Mouse (Mus musculus) gastrocnemius, postnatal 14 days (tissue): ENCODE measurements around the gene Frzb. TPM values are rescaled to one million over a fixed set of nuclear protein-coding genes. Genes with fewer than 3 reads are reported as not detected.

Experiments
- DNase-seq: peaks from one replicate; pipeline ENCODE4 v3.0.0; 2021; ENCODE audit warnings: mixed read lengths
- intact Hi-C: fragments of 180-260 bp; cut with DNase I; formaldehyde crosslinking; loops from one replicate; pipeline ENCODE4 v1.15.1; 2025; ENCODE audit warnings: low total_unique reads
- total RNA-seq, 2 experiments: library from RNA; stranded (reverse); gene quantifications; 2 replicates each; pipeline ENCODE4 v1.2.3; 2021

Gene Frzb
- total RNA-seq, 2 experiments from 2014 or later, result 25.7 to 33.3 TPM

DNA sequence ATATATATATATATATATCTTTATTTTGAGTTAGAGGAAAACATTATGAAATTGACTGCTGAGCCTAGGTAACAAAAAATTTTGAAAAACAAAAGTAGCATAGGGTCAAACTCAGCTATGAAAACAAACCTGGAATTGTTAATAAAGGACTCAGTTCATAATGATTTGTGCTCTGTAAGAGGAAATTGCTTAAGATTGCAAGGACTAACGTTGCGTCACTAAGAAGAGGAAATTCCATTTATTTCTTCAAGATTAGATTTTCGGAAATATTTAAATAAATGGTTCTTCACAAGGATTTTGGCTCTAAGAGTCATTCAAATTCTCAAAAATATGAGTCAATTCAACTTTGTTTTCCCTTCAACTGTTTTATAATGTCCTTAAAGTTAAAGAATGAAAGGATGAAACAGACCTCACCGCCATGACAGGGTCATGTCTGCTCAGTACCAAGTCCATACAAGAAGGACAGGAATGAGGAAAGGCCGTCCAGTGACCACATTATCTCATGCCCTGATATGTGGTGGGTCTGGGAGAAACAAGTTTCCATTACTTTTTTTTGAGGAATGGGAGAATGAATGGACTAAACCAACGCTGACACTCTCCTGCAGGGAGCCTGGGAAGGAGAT lies 14.1 kb downstream of the Frzb start:
- DNase-seq, result no peak
- intact Hi-C loops, result no loop called here

DNA sequence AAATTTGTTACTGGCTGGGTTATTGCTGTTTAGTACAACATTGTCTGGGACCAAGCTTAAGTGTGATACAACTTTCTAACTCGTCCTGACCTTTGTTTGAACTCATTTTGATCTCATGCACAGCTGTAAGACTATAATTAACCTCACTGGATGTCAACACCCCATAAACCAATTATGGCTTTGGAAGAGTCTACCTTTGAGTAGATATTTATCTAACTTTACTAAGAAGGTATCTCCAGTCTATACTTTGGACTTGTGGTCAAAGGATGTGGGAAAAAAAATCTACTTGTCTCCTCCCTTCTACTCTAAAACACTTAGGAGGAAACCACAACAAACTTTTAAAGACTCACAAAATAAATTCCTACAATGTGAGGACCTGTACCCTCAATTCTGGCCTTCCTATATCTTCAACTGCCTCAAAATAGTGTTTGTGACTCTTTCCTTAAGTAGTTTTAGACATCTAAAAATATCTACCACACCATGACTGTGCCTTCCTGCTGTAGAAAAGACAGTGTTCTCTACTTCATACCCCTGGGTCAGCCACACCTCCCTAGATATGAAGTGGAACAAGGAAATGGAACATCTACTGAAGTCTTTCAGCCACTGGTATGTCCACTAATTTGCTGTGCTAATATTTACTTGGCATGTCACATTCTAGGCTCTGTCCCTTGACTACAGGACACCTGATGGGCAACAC lies 16.9 kb downstream of the Frzb start:
- intact Hi-C loops, result no loop called here

DNA sequence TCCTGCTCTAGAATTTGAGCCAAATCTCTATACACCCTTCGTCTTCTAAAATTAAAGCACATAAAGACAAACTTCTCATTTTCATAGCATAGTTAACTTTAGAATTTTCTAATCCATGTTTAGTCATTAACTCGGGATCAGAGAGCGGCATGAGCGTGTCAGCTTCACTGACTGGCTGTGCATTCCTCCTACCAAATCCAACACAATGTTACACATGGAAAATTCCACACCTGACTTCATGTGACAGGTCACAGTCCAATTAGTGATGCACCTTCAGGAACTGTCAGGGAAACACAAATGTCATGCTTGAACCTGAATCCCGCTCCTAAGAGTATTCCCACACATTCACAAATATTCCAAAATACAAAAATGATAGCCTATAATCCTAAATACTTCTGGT lies 24.3 kb downstream of the Frzb start:
- intact Hi-C loops, result no loop called here
- no peak for DNase-seq

More for the DNA sequence above, 16.9 kb downstream of the Frzb start:
- no peak for DNase-seq

DNA sequence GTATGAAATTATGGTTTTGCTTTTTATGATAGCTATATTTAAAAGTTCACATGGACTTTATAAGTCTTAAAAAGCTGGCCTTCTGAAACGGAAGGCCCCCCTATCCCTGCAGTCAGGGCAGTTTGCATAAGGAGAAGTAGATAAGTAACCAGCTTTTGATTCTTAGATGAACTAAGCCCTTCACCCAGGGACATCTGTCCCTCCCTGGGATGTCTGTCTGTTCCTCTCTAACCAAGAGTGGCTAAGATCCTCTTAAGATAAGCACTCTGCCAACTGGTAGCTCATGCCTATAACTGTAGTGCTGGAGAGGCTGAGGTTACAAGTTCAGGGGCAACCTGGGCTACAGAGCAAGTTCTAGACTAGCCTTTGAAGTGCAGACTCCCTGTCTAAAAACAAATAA lies 25.4 kb downstream of the Frzb start:
- no peak for DNase-seq
- intact Hi-C loops, result no loop called here

DNA sequence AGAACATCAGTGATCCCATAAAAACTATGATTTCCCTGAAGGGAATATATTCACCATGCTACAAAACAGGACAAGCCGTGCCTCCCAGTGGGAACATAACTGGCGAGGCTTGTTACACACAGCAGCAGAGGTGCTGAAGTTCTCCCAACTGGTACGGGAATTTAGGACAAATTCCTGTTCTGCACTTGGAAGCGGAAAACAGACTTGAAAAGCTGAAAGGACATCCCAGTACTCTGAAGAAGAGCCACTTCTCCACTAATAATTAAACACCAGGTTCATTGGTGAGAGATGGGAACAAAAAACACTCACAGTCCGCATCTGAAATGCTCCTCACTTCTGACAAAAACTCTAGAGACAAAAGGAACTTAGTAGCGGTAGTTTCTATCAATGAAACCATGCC lies 31.1 kb downstream of the Frzb start:
- intact Hi-C loops, result no loop called here
- no peak for DNase-seq

DNA sequence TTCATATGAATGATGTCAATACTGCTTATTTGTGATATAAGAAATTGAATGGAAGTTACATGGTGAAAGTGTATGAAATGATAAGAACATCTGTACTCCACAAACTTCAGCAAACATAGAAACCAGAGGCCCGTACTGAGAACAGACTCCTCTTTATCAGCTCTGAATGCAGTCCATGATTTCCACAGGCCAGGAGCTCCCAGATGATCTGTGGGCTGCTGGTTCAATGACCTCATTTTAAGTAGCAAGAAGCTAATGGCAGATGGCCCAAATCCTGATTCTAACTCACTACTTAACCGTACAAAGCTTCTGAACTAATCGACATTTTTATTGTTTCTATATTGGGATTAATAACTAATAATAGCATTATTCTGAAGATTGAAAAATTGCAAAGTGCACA lies 33.0 kb downstream of the Frzb start:
- intact Hi-C loops, result no loop called here
- no peak for DNase-seq

DNA sequence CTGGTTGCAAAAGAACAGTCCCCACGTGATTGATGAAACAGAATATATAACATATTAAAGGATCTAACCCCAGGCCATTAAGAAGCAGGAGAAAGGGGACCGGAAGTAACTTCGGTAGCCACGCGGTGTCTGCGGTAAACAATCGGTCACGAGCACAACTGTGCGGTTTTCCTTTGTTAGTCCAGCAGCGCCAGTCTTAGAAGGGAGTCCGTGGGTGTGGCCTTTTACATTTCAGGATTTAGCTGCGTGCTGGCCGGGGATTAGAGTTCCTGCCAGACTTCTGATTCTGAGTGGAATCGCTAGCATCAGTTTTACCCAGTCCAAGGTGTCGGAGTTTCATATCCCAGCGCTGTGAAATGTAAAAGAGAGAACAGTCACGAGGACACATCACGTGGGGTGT lies 34.3 kb downstream of the Frzb start:
- no peak for DNase-seq
- intact Hi-C loops, result no loop called here

DNA sequence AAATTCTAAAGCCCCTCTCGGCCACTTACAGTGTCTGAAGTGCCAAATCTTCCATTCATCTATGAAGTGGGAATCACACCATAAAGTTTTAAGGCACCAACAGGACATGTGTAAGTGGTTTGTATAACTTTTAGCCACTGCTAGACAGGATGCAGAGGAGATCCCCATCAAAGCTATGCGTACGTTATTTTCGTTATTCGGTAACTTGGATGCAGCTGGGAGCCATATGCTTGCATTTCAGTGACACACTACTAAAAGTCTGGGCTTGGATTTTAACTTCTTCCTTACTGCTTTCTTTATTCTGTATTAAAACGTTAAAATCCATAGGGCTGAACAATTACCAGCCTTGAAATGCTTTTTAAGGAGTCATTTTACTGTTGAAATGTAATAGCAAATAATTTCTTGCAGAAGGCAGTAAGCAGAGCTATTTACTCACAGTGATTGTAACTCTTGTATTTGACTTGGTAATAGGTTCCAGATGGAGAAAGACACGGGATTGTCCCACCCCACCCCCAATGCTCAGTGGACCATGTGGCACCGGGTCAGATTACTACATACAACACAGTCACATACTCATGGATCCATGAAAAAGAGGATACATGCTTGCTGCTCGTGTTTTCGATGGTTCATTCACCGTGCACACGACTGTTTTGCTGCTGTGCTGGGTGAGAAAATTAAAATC lies 37.4 kb downstream of the Frzb start:
- intact Hi-C loops, result no loop called here
- DNase-seq, result no peak

DNA sequence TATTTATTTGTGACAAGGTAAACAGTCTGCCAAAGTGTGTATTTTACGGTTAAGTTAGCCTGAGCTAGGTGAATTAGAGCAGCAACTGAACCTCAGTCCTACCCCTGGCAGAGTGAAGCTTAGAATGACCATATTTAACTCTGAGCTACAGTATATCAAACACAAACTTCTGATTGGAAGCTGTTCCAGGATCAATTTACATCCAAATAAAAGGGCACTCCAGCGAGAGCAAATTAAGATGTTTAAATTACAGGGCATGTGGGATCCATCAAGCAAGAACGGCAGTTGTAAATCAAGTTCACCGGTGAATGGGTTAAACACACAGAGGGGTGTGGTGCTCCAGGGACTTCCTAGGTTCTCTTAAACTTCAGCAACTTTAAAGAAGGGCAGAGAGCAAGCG lies 42.7 kb downstream of the Frzb start:
- no peak for DNase-seq
- intact Hi-C loops, result no loop called here

DNA sequence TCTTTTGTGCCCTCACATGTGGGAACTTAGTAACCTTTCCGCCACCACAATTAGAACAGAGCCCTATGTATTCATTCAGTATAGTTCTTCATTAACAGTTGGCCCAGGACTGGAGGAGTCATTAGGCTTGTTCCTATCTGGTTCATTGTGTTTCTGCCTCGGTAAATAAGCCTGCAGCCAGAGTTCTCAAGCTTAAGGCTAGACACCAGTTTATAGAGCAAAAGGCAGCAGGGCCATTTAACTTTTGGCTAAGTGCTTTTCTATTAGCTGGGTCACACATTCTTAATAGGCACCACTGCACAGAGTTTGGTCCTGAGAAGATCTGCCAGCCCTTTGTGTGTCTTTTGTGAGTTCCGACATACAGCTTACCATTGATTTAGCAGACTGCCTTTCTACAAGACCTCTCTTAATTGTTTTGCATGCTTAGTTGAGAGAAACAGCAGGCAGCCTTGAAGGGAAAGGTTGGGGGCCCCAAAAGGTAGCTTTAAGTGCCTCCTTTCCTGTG lies 48.8 kb downstream of the Frzb start:
- DNase-seq, result no peak
- intact Hi-C loops, result no loop called here

DNA sequence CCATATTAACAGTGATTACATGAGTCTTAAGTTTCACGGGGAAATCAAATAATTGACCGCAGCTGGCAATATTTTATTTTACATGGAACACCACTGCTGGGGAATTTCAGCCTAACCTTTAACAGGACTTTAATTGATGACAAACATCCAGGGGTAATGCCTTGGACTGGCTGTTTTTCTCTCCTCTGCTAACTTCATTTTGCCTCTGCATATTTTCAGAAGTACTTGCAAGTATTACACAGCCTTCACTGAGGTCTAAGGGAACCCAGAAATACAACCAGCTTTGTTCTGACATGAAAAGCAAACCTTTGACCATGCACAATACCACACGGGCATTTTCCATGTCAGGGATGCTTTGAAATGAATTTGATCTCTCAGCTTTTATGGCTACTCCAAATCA lies 50.6 kb downstream of the Frzb start:
- no peak for DNase-seq
- intact Hi-C loops, result no loop called here

DNA sequence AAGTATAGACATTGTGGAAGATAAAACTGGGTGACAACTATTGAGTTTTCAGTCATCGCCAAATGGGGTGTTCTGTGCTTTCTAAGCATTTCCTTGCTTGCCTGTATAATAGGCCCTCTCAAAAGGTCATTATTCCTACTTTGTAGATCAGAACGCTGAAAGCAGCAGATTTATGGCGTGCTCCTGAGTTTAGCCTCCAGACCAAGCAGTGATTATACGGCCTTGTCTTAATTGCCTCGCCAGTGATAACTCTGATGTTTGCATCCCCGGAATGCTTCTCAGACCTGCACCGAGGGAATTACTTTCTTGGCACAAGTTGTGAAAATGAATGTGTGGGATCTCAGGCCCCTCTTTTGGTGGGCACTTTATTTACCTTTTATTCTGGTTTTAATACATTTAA lies 51.4 kb downstream of the Frzb start:
- intact Hi-C loops, result no loop called here
- no peak for DNase-seq

DNA sequence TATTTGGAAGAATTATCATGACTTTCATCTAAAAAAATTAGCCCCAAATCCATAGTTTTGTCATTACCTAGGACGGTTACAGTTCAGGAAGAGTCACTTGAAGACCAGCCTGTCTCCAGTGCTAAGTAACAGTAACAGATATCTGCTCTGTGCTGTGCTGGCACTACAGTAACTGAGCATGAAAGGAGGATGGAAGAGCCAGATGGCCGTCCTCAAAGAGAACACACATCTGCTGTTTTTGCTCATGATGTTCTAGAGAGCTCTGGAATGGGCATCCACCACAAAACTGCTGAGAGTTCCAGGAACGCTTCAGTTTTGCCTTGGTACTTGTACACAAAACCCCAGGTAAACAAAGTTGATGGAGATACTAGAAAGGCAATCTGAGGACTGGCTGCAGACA lies 59.1 kb downstream of the Frzb start:
- intact Hi-C loops, result no loop called here
- DNase-seq, result no peak

DNA sequence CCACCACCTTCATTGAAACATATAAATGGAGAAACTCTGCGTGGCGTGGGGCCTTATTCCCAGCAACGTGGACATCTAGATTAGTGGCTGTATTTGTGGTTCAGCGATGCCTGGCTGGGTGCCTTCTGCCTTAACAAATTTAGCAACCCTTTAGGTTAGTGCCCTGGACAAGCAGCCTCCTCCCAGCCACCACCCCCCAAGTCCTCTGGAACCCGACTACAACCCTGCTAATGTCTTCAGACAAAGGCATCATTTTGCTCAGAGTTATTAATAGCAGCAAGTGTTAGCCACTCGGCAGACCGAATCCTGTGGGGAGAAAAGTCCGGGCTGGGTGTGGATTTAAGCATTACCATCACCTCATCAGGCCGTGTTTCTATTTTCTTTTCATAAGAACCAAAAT lies 59.8 kb downstream of the Frzb start:
- peak; percentile 5 for DNase-seq
- intact Hi-C loops, result no loop called here

DNA sequence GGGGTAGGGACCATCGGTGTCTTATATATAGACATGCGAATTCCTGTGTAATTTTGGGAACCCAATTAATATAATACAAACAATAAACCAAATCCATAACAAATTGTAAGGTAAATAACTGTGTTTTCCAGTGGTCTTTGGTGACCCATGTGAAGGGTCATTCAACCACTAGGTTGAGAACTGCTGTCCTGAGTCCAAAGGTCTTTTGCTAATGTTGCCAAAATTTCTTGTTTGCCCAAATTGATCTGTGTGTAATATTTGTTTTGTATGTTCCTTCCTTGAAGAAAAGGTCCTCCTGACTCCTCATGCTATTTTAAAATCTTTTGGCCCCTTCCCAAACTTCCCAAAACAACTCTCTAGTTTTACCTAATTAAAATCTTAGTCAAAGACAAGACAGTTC lies 61.2 kb downstream of the Frzb start:
- no peak for DNase-seq
- intact Hi-C loops, result no loop called here

DNA sequence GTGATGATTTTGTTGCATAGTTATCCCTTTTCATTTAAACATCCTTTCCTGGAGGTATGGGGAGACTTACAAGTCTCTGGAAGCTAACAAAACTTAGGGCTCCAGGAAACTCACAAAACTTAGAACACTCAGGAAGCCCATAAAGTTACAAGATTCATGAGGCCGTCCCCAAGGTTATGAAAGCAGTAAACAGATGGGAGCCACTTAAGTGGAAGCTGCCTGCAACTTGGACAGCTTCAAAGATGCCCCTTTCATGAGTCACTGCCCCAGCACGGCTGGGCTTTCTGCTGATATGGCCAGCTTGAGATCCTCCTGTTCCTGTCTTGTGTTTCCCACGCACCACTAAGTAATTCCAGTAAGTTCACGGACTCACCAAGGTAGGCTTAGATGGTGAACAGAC lies 63.0 kb downstream of the Frzb start:
- no peak for DNase-seq
- intact Hi-C loops, result no loop called here

DNA sequence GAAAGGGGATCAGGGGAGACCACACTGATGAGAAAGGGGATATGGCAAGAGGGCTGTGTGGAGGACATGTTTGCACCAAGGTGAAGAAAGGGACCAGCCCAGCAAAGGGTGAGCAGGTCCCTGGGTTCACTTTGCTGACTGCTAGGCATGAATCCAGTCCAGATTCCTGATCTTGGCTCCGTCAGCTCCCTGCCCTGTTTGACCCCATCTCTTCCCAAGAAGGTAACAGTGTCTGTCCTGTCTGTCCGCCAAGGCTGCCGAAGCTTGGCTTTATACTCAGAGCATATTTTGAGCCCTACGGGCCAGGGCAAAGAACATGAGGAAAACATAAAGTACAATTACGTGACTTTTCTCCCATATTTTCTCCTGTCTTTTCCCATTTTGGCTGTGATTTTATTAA lies 67.6 kb downstream of the Frzb start:
- DNase-seq, result peak; percentile 36
- intact Hi-C loops, result no loop called here

DNA sequence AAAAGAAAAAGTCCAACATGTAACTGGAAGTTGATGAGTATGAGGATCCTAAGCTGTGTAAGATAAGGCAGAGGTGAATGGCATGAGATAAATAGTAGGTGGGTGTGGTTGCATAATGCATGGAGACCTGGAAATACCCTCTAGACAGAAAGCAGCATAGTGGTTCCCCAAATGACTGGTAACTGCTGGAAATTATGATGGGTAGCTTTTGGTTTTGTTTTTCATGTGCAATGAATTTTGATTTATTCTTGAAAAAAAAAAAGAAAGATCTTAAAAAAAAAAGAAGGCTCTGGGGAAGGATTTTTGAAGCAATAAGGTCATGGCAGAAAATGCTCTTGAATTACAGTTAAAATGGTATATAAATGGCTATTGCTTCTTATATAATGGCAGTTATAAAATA lies 72.5 kb downstream of the Frzb start:
- no peak for DNase-seq
- intact Hi-C loops, result no loop called here

DNA sequence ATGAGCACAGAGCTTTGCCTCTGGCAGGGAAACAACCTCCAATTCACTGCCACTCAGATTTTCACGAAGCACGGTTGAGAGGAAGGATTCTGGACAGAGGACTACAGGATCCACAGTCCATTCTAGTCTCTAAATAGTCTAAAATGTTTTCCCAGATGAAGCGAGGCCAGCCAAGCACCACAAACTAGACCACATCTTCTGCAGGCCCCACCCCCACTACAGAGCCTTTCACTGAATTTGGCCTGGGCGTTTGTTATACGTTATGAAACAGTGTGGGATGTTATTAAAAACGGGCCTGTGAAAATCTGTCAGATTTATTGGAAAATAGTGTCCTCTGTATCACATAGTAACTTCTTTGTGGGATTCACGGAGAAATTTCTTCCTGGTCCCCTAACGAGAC lies 76.0 kb downstream of the Frzb start:
- intact Hi-C loops, result no loop called here
- no peak for DNase-seq
